Mouse (Mus musculus) kidney, embryonic 14.5 days (tissue): ENCODE measurements at regions not wholly inside any gene's neighbourhood (a gene's known extent, or its start where the extent isn't known, plus 50 kb on each side); places are given as distances from the start of the nearest gene placed in this dataset.
A peak's percentile ranks its signal among the peaks of the same experiment; 100 is the strongest.

Experiments used
- ATAC-seq: fragments of 200-750 bp; cut with Nextera tagmentation; 2 replicates; pipeline ENCODE4 v1.8.0; 2017; ENCODE audit warnings: moderate number of reproducible peaks, mild to moderate bottlenecking, moderate TSS enrichment, moderate library complexity; ENCODE audit not compliant: low FRiP score, low TSS enrichment
- H3K27ac ChIP-seq: fragments of 300-500 bp; sonication (generic); 2 replicates; pipeline ENCODE4 v1.5.1; 2014; ENCODE audit warnings: low read depth, mild to moderate bottlenecking, low read length, moderate library complexity, mixed read lengths
- H3K27me3 ChIP-seq: fragments of 300-500 bp; sonication (generic); 2 replicates; pipeline ENCODE4 v1.6.1; 2014; ENCODE audit warnings: mild to moderate bottlenecking, low read length; ENCODE audit not compliant: control insufficient read depth, insufficient read depth
- H3K36me3 ChIP-seq: fragments of 300-500 bp; sonication (generic); 2 replicates; pipeline ENCODE4 v1.6.1; 2014; ENCODE audit warnings: low read length, mixed read lengths; ENCODE audit not compliant: control insufficient read depth, insufficient read depth
- H3K4me1 ChIP-seq: fragments of 300-500 bp; sonication (generic); 2 replicates; pipeline ENCODE4 v1.6.1; 2014; ENCODE audit warnings: low read length, mixed read lengths; ENCODE audit not compliant: control insufficient read depth, insufficient read depth
- H3K4me2 ChIP-seq: fragments of 300-500 bp; sonication (generic); replicated peaks from 2 replicates; pipeline ENCODE4 v1.6.1; 2014; ENCODE audit warnings: low read depth, mild to moderate bottlenecking, low read length
- H3K4me3 ChIP-seq: fragments of 300-500 bp; sonication (generic); 2 replicates; pipeline ENCODE4 v1.5.1; 2014; ENCODE audit warnings: mild to moderate bottlenecking, low read length
- H3K9ac ChIP-seq: fragments of 300-500 bp; sonication (generic); 2 replicates; pipeline ENCODE4 v1.6.1; 2014; ENCODE audit warnings: low read depth, mild to moderate bottlenecking, low read length, moderate library complexity
- H3K9me3 ChIP-seq: fragments of 300-500 bp; sonication (generic); 2 replicates; pipeline ENCODE4 v1.6.1; 2016; ENCODE audit warnings: low read length; ENCODE audit not compliant: control insufficient read depth
- WGBS: fragments of 180-500 bp; shearing (Covaris S2); extraction: QIAGEN DNeasy Blood & Tissue Kit; methylation state at CpG from one replicate; pipeline ENCODE4 v1.1.7; 2014; 5-methylcytosine and 5-hydroxymethylcytosine counted together

- Histone ChIP-seq H3K4me1 (0 out of 2 replicates have a peak, but pooled peaks cover 3% of the 10 kb centered on the region), H3K9ac (no peak overlapping the region), H3K9me3 (no peaks in the 10 kb centered on the region), H3K36me3 (no peaks in the 10 kb centered on the region), H3K4me2 (no peak overlapping the region), H3K4me3 (no peak overlapping the region), H3K27ac (no peak overlapping the region), H3K27me3 (no peaks in the 10 kb centered on the region)
- WGBS: 79% methylated on average over 4 of the region's 4 CpGs
- ATAC-seq: no peak
These were observed 231.6 kb downstream of the Med10 start for GRCm38 (mm10) chr13:70033763-70034162.

- ATAC-seq: peak; percentile 95
- 15% methylated on average over 11 of the region's 11 CpGs for WGBS
- Histone ChIP-seq H3K4me3 (no peak overlapping the region), H3K9me3 (no peaks in the 10 kb centered on the region), H3K27me3 (no peaks in the 10 kb centered on the region), H3K4me1 (0 out of 2 replicates have a peak, but pooled peaks cover 6% of the 10 kb centered on the region), H3K27ac (no peak overlapping the region), H3K36me3 (no peaks in the 10 kb centered on the region), H3K4me2 (peak overlapping the region; percentile 21; the same call in 1 of the 2 replicates), H3K9ac (no peak overlapping the region)
These were observed 235.9 kb downstream of the Med10 start for GRCm38 (mm10) chr13:70037985-70038667.

- no peaks in the 10 kb centered on the region for H3K27me3 ChIP-seq
- ATAC-seq: no peak
- WGBS: 67% methylated on average over 9 of the region's 9 CpGs
These were observed 255.7 kb downstream of the Med10 start for GRCm38 (mm10) chr13:70057920-70058319.

GRCm38 (mm10) chr13:70061363-70061945 is 259.3 kb downstream of the Med10 start:
- Histone ChIP-seq H3K9me3 (no peaks in the 10 kb centered on the region), H3K36me3 (no peaks in the 10 kb centered on the region), H3K4me3 (no peak overlapping the region), H3K4me1 (no peaks in the 10 kb centered on the region), H3K9ac (no peak overlapping the region), H3K4me2 (no peak overlapping the region), H3K27me3 (no peaks in the 10 kb centered on the region), H3K27ac (no peak overlapping the region)
- WGBS: 54% methylated on average over 13 of the region's 13 CpGs
- ATAC-seq: no peak

More at GRCm38 (mm10) chr13:70057920-70058319, 255.7 kb downstream of the Med10 start:
- no peaks in the 10 kb centered on the region for H3K9me3 ChIP-seq
- H3K36me3 ChIP-seq: no peaks in the 10 kb centered on the region
- no peak overlapping the region for H3K9ac ChIP-seq
- no peak overlapping the region for H3K27ac ChIP-seq
- no peak overlapping the region for H3K4me2 ChIP-seq
- no peaks in the 10 kb centered on the region for H3K4me1 ChIP-seq
- H3K4me3 ChIP-seq: no peak overlapping the region

- Histone ChIP-seq H3K4me3 (no peak overlapping the region), H3K36me3 (no peaks in the 10 kb centered on the region), H3K4me2 (no peak overlapping the region), H3K9ac (no peak overlapping the region), H3K9me3 (no peaks in the 10 kb centered on the region), H3K27ac (no peak overlapping the region), H3K27me3 (no peaks in the 10 kb centered on the region), H3K4me1 (no peaks in the 10 kb centered on the region)
- 65% methylated on average over 6 of the region's 6 CpGs for WGBS
- ATAC-seq: no peak
These were observed 271.5 kb downstream of the Med10 start for GRCm38 (mm10) chr13:70073655-70074054.

- H3K9me3 ChIP-seq: no peaks in the 10 kb centered on the region
- no peak for ATAC-seq
- H3K4me3 ChIP-seq: no peak overlapping the region
- no peak overlapping the region for H3K4me2 ChIP-seq
- H3K4me1 ChIP-seq: no peaks in the 10 kb centered on the region
- no peaks in the 10 kb centered on the region for H3K27me3 ChIP-seq
- H3K36me3 ChIP-seq: no peaks in the 10 kb centered on the region
- WGBS: 82% methylated on average over 4 of the region's 4 CpGs
- no peak overlapping the region for H3K27ac ChIP-seq
- H3K9ac ChIP-seq: no peak overlapping the region
These were observed 273.2 kb downstream of the Med10 start for GRCm38 (mm10) chr13:70075353-70075752.

GRCm38 (mm10) chr13:70081108-70081507 is 278.9 kb downstream of the Med10 start:
- Histone ChIP-seq H3K27ac (no peak overlapping the region), H3K4me2 (no peak overlapping the region), H3K27me3 (no peaks in the 10 kb centered on the region), H3K9me3 (no peaks in the 10 kb centered on the region), H3K4me1 (no peaks in the 10 kb centered on the region), H3K36me3 (no peaks in the 10 kb centered on the region), H3K4me3 (no peak overlapping the region), H3K9ac (no peak overlapping the region)
- ATAC-seq: no peak
- WGBS: 82% methylated on average over 4 of the region's 4 CpGs

GRCm38 (mm10) chr13:70092886-70093285 is 290.7 kb downstream of the Med10 start:
- no peaks in the 10 kb centered on the region for H3K4me1 ChIP-seq
- H3K27me3 ChIP-seq: no peaks in the 10 kb centered on the region
- H3K4me2 ChIP-seq: no peak overlapping the region
- H3K4me3 ChIP-seq: no peak overlapping the region
- no peak for ATAC-seq
- no peaks in the 10 kb centered on the region for H3K36me3 ChIP-seq
- 72% methylated on average over 4 of the region's 4 CpGs for WGBS
- no peaks in the 10 kb centered on the region for H3K9me3 ChIP-seq
- H3K9ac ChIP-seq: no peak overlapping the region
- no peak overlapping the region for H3K27ac ChIP-seq

GRCm38 (mm10) chr13:70093970-70094369 is 291.8 kb downstream of the Med10 start:
- WGBS: 55% methylated on average over 2 of the region's 2 CpGs
- Histone ChIP-seq H3K9ac (no peak overlapping the region), H3K27ac (no peak overlapping the region), H3K4me2 (no peak overlapping the region), H3K4me3 (no peak overlapping the region), H3K9me3 (no peaks in the 10 kb centered on the region), H3K4me1 (no peaks in the 10 kb centered on the region), H3K36me3 (no peaks in the 10 kb centered on the region), H3K27me3 (no peaks in the 10 kb centered on the region)
- ATAC-seq: no peak
